Mouse (Mus musculus) olfactory bulb, adult 2 months (tissue): ENCODE data around the gene Ak5.

Experiments
- CTCF ChIP-seq: fragments of 200-500 bp; IDR thresholded peaks from 2 replicates; pipeline ENCODE4 v1.5.1; 2012; ENCODE audit warnings: low read depth, mild to moderate bottlenecking, low read length, moderate library complexity; ENCODE audit not compliant: insufficient read depth
- POLR2A ChIP-seq: fragments of 200-500 bp; IDR thresholded peaks from 2 replicates; pipeline ENCODE4 v1.6.1; 2012; ENCODE audit warnings: mild to moderate bottlenecking, low read depth, low read length, moderate library complexity; ENCODE audit not compliant: insufficient read depth

- TF ChIP-seq CTCF (no peak), POLR2A (no peak)
Measured at GRCm38 (mm10) chr3:152490423-152490822, 177.7 kb downstream of the Ak5 start.
